Mouse (Mus musculus) intestine, embryonic 14.5 days (tissue): ENCODE results near the gene Vmo1. TPM values are rescaled to one million over a fixed set of nuclear protein-coding genes. Genes with fewer than 3 reads are reported as not detected.
"Not testable (repeated sequence)": the region's sequence is repeated elsewhere in the genome, so short reads cannot be mapped to it uniquely, and the experiment has no call there.

Source experiments
- ATAC-seq: fragments of 200-750 bp; cut with Nextera tagmentation; replicated peaks from 2 replicates; pipeline ENCODE4 v1.8.0; 2017; ENCODE audit warnings: low read depth, moderate number of reproducible peaks, moderate TSS enrichment, moderate library complexity; ENCODE audit not compliant: low FRiP score, low TSS enrichment
- DNase-seq: peaks from one replicate; pipeline ENCODE4 v3.0.0-alpha.2; 2018; ENCODE audit warnings: low spot score
- H3K27ac ChIP-seq: fragments of 300-500 bp; sonication (generic); 2 replicates; pipeline ENCODE4 v1.5.1; 2014; ENCODE audit warnings: low read depth, mild to moderate bottlenecking, control low read depth
- H3K27me3 ChIP-seq: fragments of 300-500 bp; sonication (generic); replicated peaks from 2 replicates; pipeline ENCODE4 v1.6.1; 2014; ENCODE audit warnings: low read length, control low read depth; ENCODE audit not compliant: control insufficient read depth, insufficient read depth
- H3K36me3 ChIP-seq: fragments of 300-500 bp; sonication (generic); 2 replicates; pipeline ENCODE4 v1.6.1; 2014; ENCODE audit warnings: low read length, control low read depth; ENCODE audit not compliant: control insufficient read depth, insufficient read depth
- H3K4me1 ChIP-seq: fragments of 300-500 bp; sonication (generic); replicated peaks from 2 replicates; pipeline ENCODE4 v1.6.1; 2014; ENCODE audit warnings: low read length, control low read depth, mixed read lengths; ENCODE audit not compliant: control insufficient read depth, insufficient read depth
- H3K4me2 ChIP-seq: fragments of 300-500 bp; sonication (generic); 2 replicates; pipeline ENCODE4 v1.6.1; 2014; ENCODE audit warnings: low read length
- H3K4me3 ChIP-seq: fragments of 300-500 bp; sonication (generic); 2 replicates; pipeline ENCODE4 v1.5.1; 2014; ENCODE audit warnings: low read depth, low read length, control low read depth, mixed read lengths
- H3K9ac ChIP-seq: fragments of 300-500 bp; sonication (generic); 2 replicates; pipeline ENCODE4 v1.6.1; 2014; ENCODE audit warnings: mild to moderate bottlenecking, low read length
- H3K9me3 ChIP-seq: fragments of 300-500 bp; sonication (generic); 2 replicates; pipeline ENCODE4 v1.6.1; 2016; ENCODE audit warnings: low read length, control low read depth; ENCODE audit not compliant: control insufficient read depth
- WGBS: fragments of 180-500 bp; shearing (Covaris S2); extraction: QIAGEN DNeasy Blood & Tissue Kit; methylation state at CpG from one replicate; pipeline ENCODE4 v1.1.7; 2014; 5-methylcytosine and 5-hydroxymethylcytosine counted together
- polyA plus RNA-seq: library from polyadenylated mRNA; unstranded; fragments of >200 nt; fragmentation: Nextera tagmentation; extraction: Ambion mirVana; gene quantifications from 2 replicates; pipeline ENCODE4 v1.2.1, GENCODE M21; 2014

Vmo1 gene
- polyA plus RNA-seq, 1 experiment from 2014 or later = 0.28 TPM

DNA sequence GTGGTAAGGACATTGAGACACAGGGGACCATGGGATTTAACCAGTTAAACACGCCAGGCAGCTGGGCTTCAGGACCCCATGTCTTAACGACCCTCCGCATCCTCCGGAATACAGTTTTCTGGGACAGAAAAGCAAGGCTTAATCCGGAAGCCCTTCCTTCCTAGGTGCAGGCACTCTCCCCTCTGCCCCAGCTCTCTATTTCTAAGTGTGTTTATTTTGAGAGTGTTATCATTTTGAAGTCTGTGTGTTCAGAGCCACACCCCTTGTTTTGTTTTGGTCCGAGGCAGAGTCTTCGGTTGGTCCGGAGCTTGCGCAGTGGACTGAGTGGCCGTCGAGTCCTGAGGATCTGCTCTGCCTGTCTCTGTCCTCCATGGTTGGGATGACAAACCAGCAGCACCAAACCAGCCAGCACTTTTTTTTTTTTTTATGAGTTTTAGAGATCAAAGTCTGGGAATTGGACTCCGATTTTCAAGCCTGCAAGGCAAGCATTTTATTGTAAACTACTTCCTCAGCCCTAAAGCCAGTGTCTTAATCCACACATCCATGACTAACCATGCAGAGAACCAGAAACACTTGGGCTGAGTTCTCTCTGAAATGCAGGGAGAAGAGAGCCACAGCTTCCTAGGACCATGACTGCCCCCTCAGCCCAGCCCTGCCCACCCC, 39.4 kb downstream of the Vmo1 start:
- Histone ChIP-seq H3K27ac (no peak overlapping the region), H3K4me1 (no peaks in the 10 kb centered on the region), H3K9ac (no peak overlapping the region), H3K4me3 (no peak overlapping the region), H3K36me3 (no peaks in the 10 kb centered on the region), H3K4me2 (no peak overlapping the region), H3K9me3 (no peaks in the 10 kb centered on the region), H3K27me3 (no peaks in the 10 kb centered on the region)
- no peak for DNase-seq
- 55% methylated on average over 12 of the region's 12 CpGs for WGBS
- ATAC-seq = no peak

DNA sequence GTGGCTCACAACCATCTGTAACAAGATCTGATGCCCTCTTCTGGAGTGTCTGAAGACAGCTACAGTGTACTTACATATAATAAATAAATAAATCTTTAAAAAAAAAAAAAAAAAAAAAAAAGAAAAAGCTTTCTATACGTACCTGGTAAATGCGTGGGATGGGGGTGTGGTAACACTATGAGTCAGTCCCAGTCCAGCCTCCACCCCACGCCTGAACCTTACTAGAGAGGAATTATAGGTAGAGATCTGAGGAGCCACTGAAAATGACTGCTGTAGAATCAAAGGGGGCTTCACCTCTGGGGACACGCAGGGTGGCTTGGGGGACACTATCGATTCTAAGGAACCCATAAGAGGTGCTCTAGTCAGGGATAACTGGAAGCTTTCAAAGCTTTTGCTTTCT, 41.1 kb downstream of the Vmo1 start:
- not testable (repeated sequence) for H3K36me3 ChIP-seq, H3K4me1 ChIP-seq, H3K4me2 ChIP-seq, ATAC-seq, H3K9ac ChIP-seq, H3K9me3 ChIP-seq, H3K27me3 ChIP-seq, H3K27ac ChIP-seq, H3K4me3 ChIP-seq, DNase-seq
- 82% methylated on average over 5 of the region's 5 CpGs for WGBS

DNA sequence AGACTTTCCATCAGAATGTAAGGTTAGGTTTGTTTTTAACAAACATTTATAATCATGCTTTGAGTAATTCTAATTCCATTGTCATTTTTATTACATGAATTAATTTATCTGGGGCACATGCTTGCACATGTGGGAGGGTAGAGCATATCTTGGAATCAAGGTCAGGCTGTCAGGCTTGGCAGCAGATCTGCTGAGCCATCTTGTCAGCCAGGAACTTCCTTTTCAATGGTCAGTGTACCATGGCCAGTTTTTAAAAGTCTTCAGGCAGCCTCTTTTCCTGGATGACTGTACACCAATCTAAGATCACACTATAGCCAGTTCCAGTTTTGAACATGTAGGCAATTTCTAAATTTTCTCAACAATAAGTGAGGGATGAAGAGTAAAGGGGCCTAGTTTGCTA, 41.7 kb downstream of the Vmo1 start:
- Histone ChIP-seq H3K4me2 (no peak overlapping the region), H3K27ac (no peak overlapping the region), H3K36me3 (no peaks in the 10 kb centered on the region), H3K4me1 (no peaks in the 10 kb centered on the region), H3K9me3 (no peaks in the 10 kb centered on the region), H3K9ac (no peak overlapping the region), H3K4me3 (no peak overlapping the region), H3K27me3 (no peaks in the 10 kb centered on the region)
- DNase-seq (no peak), ATAC-seq (no peak)

DNA sequence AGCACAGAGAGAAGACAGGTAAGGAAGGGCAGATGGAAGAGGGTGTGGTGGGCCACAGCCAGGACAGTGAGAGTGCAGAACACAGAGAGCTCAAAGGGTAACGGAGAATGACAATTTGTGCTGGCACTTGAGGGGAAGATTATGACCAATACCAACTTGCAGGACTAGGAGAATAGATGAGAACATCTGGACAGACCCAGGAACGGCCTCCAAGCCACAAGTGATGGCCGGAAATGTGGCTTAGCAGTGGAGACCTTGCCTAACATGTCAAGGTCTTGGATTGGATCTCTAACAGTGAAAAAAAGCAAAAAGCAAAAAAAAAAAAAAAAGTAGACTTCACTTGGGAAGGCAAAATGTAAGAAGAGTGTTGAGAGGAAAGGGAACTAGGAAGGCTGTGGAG, 44.7 kb downstream of the Vmo1 start:
- Histone ChIP-seq H3K4me1 (peaks cover 14% of the 10 kb centered on the region), H3K27me3 (peaks cover 12% of the 10 kb centered on the region), H3K4me3 (no peak overlapping the region), H3K4me2 (no peak overlapping the region), H3K27ac (no peak overlapping the region), H3K36me3 (no peaks in the 10 kb centered on the region), H3K9ac (no peak overlapping the region), H3K9me3 (no peaks in the 10 kb centered on the region)
- ATAC-seq = no peak
- 92% methylated on average over 3 of the region's 3 CpGs for WGBS
- no peak for DNase-seq

DNA sequence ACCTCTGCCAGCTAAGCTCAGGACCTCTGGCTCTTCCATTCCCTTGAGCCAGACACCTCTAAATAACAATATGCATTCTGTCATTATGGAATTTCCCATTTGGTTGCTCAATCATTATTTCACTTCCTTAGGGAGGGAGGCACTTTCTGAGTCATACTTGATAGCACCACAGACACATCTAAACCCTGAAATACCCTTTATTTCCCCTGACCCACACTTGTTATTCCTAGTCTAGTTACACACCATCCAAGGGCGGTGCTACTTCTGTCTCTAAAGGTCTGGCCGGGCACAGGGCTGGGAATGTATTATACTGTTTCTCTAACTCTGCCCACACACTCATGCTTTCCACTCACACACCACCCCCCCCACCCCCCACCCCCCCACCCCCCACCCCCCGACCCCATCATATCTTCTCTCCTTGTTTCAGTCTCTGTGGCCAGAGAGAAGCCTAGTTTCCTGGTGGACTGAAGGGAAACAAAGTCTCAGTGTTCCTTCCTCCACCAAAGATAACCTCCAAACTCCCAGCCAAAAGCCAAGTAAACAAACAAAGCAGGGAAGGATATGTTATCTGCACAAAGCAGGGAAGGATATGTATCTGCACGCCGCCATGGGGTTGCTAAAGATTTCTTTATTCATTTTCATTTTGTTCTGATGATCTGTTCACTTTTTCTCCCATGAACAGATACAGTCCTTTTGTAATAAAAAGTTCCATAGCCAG, 46.4 kb downstream of the Vmo1 start:
- DNase-seq (no peak), ATAC-seq (no peak)
- no peaks in the 10 kb centered on the region for H3K36me3 ChIP-seq
- H3K27me3 ChIP-seq = peaks cover 22% of the 10 kb centered on the region
- H3K4me1 ChIP-seq = peaks cover 14% of the 10 kb centered on the region
- H3K9me3 ChIP-seq = no peaks in the 10 kb centered on the region
- WGBS = 75% methylated on average over 5 of the region's 5 CpGs
- no peak overlapping the region for H3K4me3 ChIP-seq
- H3K4me2 ChIP-seq = no peak overlapping the region
- H3K9ac ChIP-seq = no peak overlapping the region
- no peak overlapping the region for H3K27ac ChIP-seq

DNA sequence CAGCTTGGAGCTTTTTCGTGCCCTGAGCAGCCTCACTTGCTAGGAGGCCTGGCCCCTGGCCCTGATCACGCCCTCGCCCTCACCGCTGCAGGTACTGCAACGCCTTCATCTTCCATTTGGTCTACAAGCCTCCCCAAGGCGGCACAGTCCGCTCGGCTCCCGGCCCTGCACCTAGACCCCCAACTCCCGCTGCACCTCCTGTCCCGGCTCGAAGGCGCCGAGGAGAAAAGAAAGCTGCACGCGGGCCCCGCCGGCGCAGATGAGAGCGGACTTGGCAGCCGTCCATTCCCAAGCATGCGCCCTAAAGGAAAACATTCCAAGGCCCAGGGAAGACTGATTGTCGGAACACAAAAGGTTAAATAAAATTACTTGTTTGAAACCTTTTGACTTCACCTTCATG, 48.6 kb downstream of the Vmo1 start:
- Histone ChIP-seq H3K9ac (peak overlapping the region; percentile 37), H3K9me3 (no peaks in the 10 kb centered on the region), H3K4me1 (peaks cover 14% of the 10 kb centered on the region), H3K4me3 (peak overlapping the region; percentile 28), H3K36me3 (no peaks in the 10 kb centered on the region), H3K27me3 (peaks cover 26% of the 10 kb centered on the region), H3K27ac (peak overlapping the region; percentile 43; the same call in 1 of the 2 replicates), H3K4me2 (peak overlapping the region; percentile 55)
- ATAC-seq = no peak
- 12% methylated on average over 23 of the region's 23 CpGs for WGBS
- peak; percentile 68 for DNase-seq

DNA sequence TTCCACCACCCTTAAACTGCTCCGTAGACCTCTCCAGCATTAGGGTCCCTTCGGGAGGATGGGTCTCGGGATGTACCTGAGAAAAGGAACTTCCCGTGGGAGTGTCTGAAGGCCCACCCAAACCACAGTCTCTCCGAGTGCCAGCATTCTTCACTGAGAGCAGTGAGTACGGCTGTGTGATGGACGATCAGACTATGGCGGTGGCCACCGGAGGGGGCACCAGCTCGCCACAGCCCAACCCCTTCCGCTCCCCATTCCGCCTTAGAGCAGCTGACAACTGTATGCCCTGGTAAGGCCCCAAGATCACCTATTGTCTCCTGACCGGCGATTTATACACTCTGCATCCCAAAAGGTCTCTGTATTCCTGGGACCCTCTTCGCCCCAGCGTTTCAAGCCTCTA, 49.2 kb downstream of the Vmo1 start:
- Histone ChIP-seq H3K4me2 (peak overlapping the region; percentile 55), H3K9ac (no peak overlapping the region), H3K27me3 (peaks cover 26% of the 10 kb centered on the region), H3K36me3 (no peaks in the 10 kb centered on the region), H3K27ac (no peak overlapping the region), H3K9me3 (no peaks in the 10 kb centered on the region), H3K4me3 (peak overlapping the region; percentile 28), H3K4me1 (peaks cover 14% of the 10 kb centered on the region)
- ATAC-seq = no peak
- WGBS = 28% methylated on average over 16 of the region's 16 CpGs
- peak; percentile 53 for DNase-seq

DNA sequence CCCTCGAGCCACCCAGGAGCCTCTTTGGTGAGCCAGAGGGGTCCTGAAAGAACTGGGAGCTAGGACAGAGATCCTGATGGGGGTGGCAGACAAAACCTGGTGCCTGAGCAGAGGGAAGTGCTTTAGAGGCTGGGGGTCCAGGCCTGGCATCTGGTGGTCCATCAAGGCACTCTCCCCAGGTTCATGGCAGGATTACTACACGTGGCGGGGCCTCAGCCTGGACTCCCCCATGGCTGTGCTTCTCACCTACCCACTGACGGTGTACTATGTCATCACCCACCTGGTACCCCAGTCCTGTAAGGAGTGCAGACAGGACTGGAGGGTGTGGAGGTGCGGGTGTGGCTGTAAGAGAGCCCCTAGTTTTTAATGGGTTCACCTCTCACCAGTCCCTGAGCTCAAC, 50.4 kb downstream of the Vmo1 start:
- DNase-seq (no peak), ATAC-seq (no peak)
- H3K4me1 ChIP-seq = peaks cover 14% of the 10 kb centered on the region
- peaks cover 31% of the 10 kb centered on the region for H3K27me3 ChIP-seq
- WGBS = 81% methylated on average over 5 of the region's 5 CpGs
- H3K4me3 ChIP-seq = no peak overlapping the region
- H3K9ac ChIP-seq = no peak overlapping the region
- H3K4me2 ChIP-seq = no peak overlapping the region
- H3K36me3 ChIP-seq = no peaks in the 10 kb centered on the region
- no peak overlapping the region for H3K27ac ChIP-seq
- H3K9me3 ChIP-seq = no peaks in the 10 kb centered on the region
